Mouse (Mus musculus) left cerebral cortex, postnatal 4 days (tissue): Measurements from ENCODE around the gene Slc11a1. TPM values are rescaled to one million over a fixed set of nuclear protein-coding genes. Genes with fewer than 3 reads are reported as not detected.

ENCODE experiments used
- DNase-seq: peaks from one replicate; pipeline ENCODE4 v3.0.0-alpha.2; 2022
- intact Hi-C: fragments of 180-260 bp; cut with DNase I; formaldehyde crosslinking; loops from one replicate; pipeline ENCODE4 v1.15.1; 2025
- total RNA-seq, 2 experiments: library from RNA; stranded (reverse); gene quantifications; 2 replicates each; pipeline ENCODE4 v1.2.3; 2021

Gene Slc11a1
- total RNA-seq, 2 experiments from 2014 or later = 1.2 to 2.2 TPM

DNA sequence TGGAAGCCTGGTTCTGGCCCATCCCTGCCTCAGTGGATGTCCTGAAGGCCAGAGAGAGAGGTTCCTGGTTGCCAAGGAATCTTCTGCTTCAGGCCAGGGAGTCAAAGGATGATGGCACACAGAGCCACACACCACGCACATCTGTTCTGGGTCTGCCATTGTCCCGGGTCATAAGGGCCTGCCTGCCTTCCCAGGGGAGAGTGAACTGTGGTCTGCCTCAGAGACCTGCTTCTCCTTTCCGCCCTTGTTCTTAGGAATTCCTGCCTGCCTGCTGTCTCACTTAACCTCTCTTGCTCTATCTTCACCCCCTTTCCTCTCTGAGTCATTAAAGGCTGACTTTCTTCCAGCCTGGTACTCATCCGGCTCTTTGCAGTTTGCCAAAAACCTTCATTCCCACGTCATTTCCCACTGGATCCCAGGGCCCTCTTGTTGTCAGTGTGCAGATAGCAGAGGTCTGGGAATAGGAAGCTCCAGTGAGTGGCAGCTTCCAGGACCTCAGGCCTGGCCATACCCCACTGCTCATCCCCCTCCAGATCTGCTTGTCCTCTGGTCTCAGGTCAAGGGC, 22.4 kb upstream of the Slc11a1 start:
- no peak for DNase-seq

DNA sequence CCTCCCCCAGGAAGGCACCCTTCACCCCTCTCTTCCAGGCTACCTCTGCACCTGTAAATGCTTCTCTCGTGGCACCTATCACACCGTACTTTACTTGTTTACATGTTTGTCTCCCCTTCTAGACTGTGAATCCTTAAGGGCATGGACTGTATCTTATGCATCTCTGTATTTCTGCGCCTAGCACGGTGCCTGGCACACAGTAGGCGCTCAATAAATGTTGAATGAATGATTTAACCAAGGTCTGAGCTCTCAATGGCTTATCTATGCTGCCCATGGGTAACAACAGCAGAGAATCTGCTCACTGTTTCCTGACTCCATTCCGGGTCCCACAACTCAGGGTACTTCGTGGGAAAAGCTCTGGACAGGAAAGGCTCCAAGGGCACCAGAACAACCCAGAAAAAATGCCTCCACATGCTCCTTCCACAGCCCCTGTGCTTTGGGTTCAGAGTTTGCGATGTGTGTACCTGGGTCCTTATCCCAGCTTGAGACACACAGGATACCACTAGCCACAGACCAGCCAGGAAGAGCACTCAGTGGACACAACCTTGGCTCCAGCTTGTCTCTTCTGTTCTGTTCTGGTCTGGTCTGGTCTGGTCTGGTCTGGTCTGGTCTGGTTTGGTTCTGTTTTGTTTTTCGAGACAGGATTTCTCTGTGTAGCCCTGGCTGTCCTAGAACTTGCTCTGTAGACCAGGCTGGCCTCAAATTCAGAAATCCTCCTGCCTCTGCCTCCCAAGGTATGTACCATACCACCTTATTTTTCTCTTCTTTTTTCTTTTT, 21.4 kb upstream of the Slc11a1 start:
- DNase-seq = no peak

More for the DNA sequence above, 22.4 kb upstream of the Slc11a1 start:
- intact Hi-C loops = no loop called here

DNA sequence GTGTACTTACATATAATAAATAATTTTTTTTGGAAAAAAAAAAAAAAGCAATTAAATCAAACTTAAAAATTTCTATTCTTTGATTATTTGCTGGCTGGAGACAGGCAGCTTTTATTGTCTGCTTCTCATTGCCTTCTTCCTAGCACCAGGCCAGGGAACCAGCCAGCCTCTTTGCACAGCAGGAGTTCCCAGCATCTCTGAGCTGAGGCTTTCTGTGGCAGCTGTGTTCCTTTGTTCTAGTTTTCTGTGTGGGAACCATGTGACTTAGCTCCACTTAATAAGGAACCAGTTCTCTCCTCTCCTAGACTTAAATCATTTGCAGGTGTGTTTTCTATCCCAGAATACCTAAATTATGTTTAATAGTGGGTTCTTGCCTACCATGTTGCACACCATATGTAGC, 17.5 kb upstream of the Slc11a1 start:
- intact Hi-C loops = loop anchor here (5.0 kb wide), 1 partner anchor 55 kb away; no protein-coding TSS in a partner anchor
- no peak for DNase-seq

More for the DNA sequence above, 21.4 kb upstream of the Slc11a1 start:
- intact Hi-C loops = no loop called here

DNA sequence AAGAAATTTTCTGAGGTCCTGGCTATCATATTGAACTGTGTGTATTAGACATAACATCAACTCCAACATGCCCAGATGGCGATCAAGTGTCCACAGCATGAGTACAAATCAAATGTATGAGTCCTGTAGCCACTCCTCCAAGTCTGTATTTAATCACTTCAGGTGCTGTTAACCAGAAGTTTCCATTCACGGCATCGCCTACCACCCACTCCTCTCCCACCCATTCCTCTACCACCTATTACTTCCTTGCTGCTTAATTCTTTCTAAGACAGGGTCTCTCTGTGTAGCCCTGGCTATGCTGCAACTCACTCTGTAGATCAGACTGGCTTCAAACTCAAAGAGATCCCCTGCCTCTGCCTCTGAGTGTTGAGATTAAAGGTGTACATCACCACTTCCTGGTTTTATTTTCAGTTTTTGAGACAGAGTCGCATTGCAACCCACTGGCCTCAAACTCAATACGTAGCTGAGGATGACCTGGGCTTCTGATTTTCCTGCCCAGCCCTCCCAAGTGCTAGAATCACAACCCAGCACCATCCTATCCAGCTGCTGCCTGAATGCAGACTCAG, 15.0 kb upstream of the Slc11a1 start:
- intact Hi-C loops = loop anchor here (5.0 to 10.0 kb wide), 3 partner anchors 43 to 155 kb away; no protein-coding TSS in a partner anchor
- DNase-seq = no peak

DNA sequence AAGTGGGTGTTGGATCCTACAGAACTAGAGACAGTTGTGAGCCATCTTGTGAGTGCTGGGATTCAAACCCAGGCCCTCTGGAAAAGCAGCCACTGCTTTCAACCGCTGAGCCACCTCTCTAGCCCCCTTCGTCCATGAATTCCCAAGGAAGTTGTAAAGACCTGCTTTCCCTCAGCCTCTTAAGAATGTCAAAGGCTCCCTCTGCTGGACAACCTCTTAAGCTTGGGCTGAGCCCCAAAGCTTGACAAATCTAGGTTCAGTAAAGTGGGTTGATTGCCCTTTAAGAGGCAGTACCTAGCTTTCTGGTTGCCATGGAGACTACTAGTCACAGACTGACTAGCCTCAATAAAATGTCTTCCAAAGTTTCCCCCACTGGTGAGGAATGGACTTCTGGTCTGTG, 13.2 kb upstream of the Slc11a1 start, which contains the start of gene Catip:
Gene Catip, plus strand, starts transcription at position 297 of the 400 bp plus-strand sequence.
- intact Hi-C loops = loop anchor here (5.0 to 10.0 kb wide), 2 partner anchors 45 to 157 kb away; no protein-coding TSS in a partner anchor

DNA sequence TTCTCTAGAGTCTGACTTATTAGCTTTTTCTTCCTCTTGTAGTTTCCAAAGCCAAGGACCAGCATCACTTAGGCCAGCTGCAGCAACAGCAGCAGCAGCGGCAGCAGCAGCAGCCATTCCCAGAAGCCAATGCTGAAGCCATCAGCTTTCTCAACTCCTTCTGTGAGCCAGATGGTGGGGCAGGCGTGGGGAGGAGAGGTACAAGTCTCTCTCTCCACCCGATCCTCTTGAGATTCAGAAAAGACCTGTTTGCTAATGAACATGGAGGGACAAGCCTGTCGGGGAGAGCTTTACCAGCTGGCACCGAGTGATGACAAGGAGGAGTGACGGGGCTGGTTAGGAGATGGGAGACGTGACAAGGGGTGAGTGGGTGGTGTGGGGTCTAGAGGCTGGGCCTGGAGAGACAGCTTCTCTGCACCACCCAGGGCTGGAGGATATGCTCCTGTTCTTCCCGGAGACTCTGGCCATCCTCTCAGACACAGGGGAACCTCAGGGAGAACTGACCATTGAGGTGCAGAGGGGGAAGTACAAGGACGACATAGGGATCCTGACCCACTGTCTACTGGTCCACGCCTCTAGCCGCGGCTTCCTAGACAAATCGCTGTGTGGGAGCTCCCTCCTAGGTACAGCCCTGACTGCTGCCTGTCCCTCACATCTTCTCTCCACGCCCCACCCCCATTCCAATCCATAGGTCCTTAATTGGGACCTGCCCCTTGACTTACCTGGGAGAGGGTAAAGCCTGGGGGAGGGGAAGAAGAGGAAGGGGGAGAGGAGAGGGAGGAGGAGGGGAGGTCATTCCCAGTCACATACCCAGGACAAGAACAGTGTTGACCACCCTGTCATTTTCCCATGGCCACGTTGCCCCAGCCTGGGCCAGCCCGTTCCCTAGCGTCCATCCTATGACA, 12.4 kb upstream of the Slc11a1 start:
- intact Hi-C loops = loop anchor here (5.0 to 10.0 kb wide), 2 partner anchors 45 to 158 kb away; no protein-coding TSS in a partner anchor
- DNase-seq = no peak

More for the DNA sequence above, 13.2 kb upstream of the Slc11a1 start, which contains the start of gene Catip:
- peak; percentile 74 for DNase-seq

DNA sequence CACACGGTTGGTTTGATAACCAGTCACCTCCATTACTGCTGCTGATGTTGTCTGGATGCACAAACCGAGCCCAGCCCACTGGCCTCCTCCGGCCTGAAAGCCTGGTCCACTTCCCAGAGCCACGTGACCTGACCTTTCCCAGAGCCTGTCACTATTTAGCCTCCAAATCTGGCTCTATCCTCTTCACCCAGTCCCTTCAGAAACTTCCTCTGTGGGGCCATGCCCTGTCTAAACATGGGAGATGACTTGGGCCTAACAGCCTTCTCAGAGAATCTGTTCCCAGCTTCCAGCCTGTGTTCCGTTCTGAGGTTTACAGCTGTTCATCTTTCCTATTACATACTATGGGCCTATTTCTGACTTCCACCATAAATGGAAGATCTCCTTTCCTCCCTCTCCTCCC, 11.6 kb upstream of the Slc11a1 start:
- no peak for DNase-seq
- intact Hi-C loops = loop anchor here (5.0 to 10.0 kb wide), 2 partner anchors 46 to 159 kb away; no protein-coding TSS in a partner anchor

DNA sequence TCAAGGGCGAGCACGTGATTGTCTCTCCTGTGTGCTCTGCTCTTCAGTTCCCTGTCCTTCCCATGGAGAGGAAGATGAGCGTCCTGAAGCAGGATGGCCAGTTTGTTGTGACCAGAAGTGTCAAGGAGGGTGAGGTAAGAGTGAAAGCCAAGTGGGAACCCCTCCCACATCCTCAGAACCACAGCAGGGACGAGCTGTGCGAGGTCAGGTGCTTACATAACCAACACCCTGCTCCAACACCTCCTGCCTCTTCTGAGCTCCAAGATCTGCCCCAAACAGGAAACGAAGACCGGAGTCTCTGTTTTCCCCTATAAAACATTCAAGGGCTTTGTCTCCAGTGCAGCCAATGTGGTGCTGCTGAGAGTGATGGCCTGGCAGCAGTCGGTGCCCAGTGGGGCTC, 10.7 kb upstream of the Slc11a1 start:
- no peak for DNase-seq
- intact Hi-C loops = loop anchor here (5.0 to 10.0 kb wide), 2 partner anchors 47 to 159 kb away; no protein-coding TSS in a partner anchor

DNA sequence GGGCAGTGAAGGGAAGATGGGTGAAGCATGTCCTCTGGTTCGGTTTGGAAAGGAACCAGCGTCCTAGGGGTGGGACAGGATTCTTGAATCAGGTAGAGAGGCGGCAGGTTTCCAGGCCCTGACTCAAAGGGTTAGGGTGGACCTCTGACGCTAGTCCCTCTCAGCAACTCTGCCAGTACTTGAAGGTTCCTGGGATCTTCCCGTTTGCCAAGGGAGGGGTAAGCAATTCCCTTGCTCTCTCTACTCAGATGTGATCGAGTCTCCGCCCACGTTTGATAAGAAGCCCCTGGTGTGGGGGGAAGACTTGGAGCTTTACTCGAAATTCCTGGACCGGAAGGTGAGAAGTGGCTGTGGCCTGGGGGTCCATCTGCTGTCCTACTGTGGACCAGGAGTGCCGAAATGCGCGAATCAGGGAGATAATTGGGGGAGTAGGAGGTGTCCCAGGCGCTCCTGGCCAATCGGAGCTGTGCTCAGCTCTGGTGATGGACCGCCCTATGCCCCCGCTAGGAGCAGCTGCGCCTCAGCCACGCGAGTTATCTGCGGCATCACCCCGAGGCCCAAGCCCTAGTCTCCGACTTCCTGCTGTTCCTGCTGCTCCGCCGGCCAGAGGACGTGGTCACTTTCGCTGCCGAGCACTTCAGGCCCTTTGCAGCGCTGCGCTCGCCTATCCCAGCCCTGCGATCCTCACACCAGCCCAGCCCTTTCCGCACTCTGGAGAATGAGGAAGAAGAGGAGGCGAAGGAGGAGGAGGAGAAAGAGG, 6.9 kb upstream of the Slc11a1 start:
- peak; percentile 31 for DNase-seq
- intact Hi-C loops = loop anchor here (10.0 kb wide), 1 partner anchor 163 kb away; no protein-coding TSS in a partner anchor

DNA sequence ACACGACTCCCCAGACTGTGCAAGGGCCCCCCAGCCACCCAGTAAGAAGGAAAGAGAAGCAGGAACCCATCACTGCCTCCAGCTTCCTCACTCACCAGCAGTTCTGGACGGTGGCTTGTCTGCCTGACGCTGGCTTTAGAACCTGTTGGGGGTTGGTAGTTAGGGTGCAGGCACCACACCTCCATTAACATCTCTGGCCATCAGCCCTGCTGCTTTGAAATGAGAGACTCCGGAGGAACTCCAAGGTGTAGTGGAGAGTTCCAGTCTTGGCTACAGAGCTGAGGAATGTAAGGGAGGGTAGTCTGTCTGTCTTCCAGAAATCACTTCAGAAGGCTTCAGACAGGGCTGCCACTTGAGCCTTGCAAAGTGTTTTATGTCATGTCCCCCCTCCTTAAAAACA, 5.0 kb upstream of the Slc11a1 start:
- intact Hi-C loops = no loop called here
- DNase-seq = no peak

DNA sequence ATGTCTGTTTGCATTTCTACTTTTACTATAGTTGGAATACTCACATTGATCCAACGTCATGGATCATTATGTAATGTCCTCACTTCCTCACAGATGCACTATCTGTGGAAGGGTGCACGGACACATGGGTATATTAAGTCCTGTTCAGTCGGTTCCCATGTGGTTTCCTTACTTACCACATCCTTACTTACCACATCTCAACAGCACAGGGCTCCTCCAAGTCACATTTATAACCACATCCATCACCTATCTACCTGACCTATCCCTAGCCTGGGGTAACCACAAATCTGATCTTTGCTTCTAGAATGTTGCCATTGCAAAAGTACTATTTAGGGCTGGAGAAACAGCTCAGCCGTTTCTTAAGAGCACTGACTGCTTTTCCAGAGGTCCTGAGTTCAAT, 1.6 kb upstream of the Slc11a1 start:
- intact Hi-C loops = no loop called here
- no peak for DNase-seq

DNA sequence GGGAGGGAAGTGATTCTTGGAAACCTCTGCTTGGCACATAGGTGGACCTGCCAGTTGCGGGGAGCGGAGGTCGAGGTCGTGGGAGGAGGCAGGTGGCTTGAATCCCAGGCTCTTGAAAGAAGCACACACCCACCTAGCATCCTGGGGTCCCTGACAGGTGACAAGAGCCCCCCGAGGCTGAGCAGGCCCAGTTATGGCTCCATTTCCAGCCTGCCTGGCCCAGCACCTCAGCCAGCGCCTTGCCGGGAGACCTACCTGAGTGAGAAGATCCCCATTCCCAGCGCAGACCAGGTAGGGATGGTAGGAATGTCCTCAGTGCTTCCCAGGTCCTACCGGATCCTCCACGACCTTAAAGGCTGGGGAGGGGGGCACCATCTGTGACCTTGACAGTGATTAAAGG, 566 bp downstream of the Slc11a1 start:
- intact Hi-C loops = no loop called here
- no peak for DNase-seq

DNA sequence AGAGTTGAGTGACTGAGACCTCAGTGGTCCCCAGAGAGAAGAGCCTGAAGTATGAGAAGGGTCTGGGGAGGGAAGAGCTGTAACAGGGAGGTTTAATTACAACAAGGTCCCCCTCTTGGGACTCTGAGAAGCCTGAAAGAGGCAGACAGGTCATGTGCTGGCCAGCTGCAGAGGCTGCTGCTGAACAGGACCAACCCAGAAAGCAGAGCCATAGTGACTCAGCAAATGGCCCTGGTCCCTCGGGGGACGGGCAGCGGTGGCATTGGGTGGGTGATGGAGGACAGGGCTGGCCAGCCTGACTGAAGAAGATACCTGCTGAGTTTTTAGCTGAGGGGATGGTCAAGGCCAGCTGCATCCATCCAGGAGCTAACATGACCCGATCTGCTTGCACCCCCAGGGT, 1.4 kb downstream of the Slc11a1 start:
- intact Hi-C loops = no loop called here
- no peak for DNase-seq

DNA sequence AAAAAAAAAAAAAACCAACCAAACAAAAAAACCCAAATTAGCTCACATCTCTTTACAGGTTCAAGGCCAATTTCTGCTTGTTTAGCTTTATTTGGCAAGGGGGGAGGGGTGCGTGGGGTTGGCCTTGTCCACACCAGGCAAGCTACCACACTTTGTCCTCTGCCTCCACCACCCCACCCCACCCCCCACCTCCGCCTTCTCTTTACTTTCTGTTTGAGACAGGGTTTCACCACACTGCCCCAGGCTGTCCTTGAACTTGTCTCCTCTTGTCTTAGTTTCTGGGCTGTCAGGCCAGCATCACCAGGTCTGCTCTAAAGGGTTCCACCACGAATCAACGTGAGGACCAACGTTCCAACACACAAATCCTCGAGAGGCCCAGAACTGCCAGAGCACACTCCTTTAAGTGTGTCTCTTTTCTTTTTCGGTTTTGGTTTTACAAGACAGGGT, 4.1 kb downstream of the Slc11a1 start:
- intact Hi-C loops = no loop called here
- DNase-seq = no peak

DNA sequence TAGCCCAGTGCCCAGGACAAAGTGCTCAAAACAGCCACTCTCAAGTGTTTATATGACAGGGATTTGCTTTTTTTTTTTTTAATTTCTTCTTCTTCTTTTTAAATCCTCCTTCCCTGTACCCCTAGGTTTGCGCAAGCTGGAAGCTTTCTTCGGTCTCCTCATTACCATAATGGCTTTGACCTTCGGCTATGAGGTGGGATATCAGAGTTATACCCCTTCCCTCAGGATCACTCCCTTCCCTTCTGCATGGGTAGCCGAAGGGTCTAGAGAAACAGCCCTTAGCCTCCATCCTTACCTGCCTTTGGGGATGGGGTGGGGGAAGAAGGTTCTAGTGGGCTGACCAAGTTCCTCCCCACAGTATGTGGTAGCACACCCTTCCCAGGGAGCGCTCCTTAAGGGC, 5.5 kb downstream of the Slc11a1 start:
- no peak for DNase-seq
- intact Hi-C loops = no loop called here

DNA sequence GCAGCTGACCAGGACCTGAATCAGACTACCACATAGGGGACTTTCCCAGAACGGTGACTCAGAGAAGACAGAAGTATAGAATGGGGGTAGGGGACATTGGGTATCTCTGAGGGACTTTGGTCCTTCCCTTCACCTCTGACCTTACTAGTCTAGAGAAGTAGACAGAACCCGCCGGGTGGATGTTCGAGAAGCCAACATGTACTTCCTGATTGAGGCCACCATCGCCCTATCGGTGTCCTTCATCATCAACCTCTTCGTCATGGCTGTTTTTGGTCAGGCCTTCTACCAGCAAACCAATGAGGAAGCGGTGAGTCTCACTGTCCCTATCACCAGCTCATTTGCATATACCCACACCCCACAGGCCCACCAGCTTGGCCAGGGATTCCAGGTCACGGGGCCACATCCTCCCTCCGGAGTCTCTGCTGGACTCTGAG, 6.6 kb downstream of the Slc11a1 start:
- no peak for DNase-seq
- intact Hi-C loops = no loop called here

DNA sequence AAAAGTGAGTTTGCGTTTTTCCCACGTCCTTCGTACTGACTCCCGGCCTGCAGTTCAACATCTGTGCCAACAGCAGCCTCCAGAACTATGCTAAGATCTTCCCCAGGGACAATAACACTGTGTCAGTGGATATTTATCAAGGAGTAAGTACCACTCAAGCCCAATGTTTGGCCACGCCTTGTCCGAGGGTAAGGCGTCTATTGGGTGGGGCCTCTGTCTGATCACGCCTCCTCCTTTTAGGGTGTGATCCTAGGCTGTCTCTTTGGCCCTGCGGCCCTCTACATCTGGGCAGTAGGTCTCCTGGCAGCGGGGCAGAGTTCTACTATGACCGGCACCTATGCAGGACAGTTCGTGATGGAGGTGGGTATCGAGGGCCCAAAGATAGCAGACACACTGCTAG, 8.4 kb downstream of the Slc11a1 start:
- intact Hi-C loops = no loop called here
- DNase-seq = no peak

DNA sequence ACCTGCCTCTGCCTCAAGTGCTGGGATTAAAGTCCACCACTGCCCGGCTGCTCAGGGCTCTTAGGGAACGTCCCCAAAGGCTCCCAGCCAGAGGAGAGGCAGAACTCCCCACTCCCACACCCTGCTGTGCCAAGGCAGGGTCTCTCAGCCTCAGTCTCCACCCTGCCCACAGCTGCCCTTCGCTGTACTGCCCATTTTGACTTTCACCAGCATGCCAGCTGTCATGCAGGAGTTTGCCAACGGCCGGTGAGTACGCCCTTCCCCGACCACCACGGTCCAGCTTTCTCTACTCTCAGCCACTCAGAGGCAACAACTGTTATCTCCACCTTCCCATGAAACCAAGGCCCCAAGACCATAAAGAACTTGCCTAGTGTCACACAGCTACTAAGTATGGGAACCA, 9.5 kb downstream of the Slc11a1 start:
- no peak for DNase-seq
- intact Hi-C loops = no loop called here

DNA sequence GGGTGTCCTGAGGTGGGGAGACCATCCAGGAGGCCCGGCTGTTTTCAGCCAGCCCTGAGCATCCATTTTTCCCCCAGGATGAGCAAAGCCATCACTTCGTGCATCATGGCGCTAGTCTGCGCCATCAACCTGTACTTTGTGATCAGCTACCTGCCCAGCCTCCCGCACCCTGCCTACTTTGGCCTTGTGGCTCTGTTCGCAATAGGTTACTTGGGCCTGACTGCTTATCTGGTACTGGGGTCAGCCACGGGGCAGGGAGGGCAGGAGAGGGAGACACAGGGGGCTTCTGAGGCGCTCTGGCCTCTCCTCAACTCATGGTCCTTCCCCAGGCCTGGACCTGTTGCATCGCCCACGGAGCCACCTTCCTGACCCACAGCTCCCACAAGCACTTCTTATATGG, 10.1 kb downstream of the Slc11a1 start:
- DNase-seq = no peak
- intact Hi-C loops = no loop called here

DNA sequence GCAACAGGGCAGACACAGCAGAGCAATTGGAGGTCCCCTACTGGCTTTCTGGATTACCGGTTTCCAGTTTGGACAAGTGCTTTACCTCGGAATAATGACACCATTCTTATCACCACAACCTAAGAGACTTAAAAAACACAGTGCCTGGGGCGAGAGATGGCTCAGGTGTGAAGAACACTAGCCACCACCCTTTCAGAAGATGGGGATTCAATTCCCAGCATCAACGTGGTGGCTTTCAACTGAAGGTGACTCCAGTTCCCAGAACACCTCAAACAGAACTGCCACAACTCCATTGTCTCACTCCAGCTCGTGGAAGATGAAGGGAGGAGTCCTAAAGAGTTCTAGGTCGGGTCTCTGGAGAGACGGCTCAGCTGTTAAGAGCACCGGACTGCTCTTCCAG, 10.5 kb downstream of the Slc11a1 start:
- intact Hi-C loops = no loop called here
- no peak for DNase-seq
